Mouse (Mus musculus): Measurements from ENCODE around the gene Dclre1b. TPM values are rescaled to one million over a fixed set of nuclear protein-coding genes. Genes with fewer than 3 reads are reported as not detected.
"Not testable (repeated sequence)": the region's sequence is repeated elsewhere in the genome, so short reads cannot be mapped to it uniquely, and the experiment has no call there.

Gene Dclre1b
- total and polyA plus RNA-seq, 3 experiments, result 6.9 to 12.0 (median 10.7) TPM

DNA sequence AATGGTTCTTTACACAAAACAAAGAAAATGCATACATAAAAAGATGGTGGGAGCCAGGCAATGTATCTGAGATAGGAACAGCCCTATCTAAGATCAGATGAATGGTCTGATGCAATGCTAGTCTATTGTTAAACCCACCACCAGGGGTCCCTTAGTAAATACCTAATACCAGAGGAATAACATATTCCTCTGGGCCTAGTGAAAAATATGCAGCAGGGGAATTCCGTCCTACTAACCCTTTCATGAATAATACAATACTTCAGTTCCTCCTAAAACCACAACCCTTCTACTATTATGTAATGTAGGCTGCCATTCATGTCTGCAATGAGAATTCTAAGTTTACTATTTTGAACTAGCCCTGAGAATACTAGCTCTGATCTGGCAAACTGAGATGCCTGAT is 21.4 kb upstream of the Dclre1b start:
- not testable (repeated sequence) for H3K27ac ChIP-seq

DNA sequence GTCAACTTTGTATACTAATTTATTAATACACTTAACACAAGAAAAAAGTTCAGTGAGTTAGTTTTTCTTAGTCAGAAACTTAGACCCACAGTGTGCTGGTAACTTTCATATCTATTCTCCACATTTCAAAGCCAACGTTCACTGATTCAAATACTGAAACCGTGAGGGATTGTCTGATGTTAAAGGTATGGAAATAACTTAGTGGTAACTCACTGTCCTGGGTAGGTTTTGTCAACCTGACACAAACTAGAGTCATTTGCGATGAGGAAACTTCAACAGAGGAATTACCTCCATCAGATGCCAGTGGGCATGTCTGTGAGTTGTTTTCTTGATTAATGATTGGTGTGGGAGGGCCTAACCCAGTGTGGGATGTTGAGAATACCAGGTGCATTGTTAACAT is 19.8 kb upstream of the Dclre1b start:
- Histone ChIP-seq H3K79me2 (replicated peaks; ENCODE audit: control insufficient read depth, insufficient read depth, low read length) (no peaks in the 10 kb centered on the region), H3K9ac (ENCODE audit: low read depth, low read length) (no peak overlapping the region), H3K27me3 (ENCODE audit: control insufficient read depth, insufficient read depth, low read length) (no peaks in the 10 kb centered on the region), H3K27ac (no peak overlapping the region), H3K4me3 (no peak overlapping the region), H3K36me3 (ENCODE audit: control insufficient read depth, insufficient read depth, low read length) (no peaks in the 10 kb centered on the region), H3K4me1 (ENCODE audit: control insufficient read depth, insufficient read depth, low read length) (no peaks in the 10 kb centered on the region)
- 90% methylated on average over 3 of the region's 3 CpGs for WGBS
- intact Hi-C loops (cut with DNase I), result no loop called here
- TF ChIP-seq EP300 (IDR thresholded peaks at IDR 0.05; ENCODE audit: insufficient read depth, low read depth, low read length) (no peak), POLR2A (IDR thresholded peaks at IDR 0.05; ENCODE audit: insufficient read depth, low read depth, low read length) (no peak), CTCF (IDR thresholded peaks at IDR 0.05) (no peak)
- DNase-seq, result no peak

More for the DNA sequence above, 21.4 kb upstream of the Dclre1b start:
- WGBS, result 62% methylated on average over 1 of the region's 1 CpGs
- intact Hi-C loops (cut with DNase I); H3K4me1 ChIP-seq (ENCODE audit: control insufficient read depth, insufficient read depth, low read length); H3K36me3 ChIP-seq (ENCODE audit: control insufficient read depth, insufficient read depth, low read length); H3K79me2 ChIP-seq (replicated peaks; ENCODE audit: control insufficient read depth, insufficient read depth, low read length); H3K27me3 ChIP-seq (ENCODE audit: control insufficient read depth, insufficient read depth, low read length); H3K9ac ChIP-seq (ENCODE audit: low read depth, low read length); DNase-seq; H3K4me3 ChIP-seq: not testable (repeated sequence)
- TF ChIP-seq CTCF (IDR thresholded peaks at IDR 0.05), result 0 out of 2 replicates have a peak, but pooled peaks have one; percentile 15

DNA sequence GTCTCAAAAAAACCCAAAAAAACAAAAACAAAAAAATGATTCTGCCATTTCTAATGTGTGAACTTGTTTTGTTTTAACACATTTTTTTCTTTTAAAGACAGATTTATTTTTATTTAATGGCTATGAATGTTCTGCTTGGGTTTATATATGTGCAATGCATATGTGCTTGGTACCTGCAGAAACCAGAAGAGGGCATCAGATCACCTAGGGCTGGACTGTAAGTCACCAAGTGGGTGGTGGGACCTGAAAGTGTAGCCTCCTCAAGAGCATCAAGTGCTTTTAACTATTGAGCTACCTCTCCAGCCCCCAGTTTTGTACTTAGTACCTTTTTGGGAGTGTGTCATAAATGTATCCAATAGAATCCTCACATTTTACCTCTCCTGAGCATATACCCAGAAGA is 18.3 kb upstream of the Dclre1b start:
- intact Hi-C loops (cut with DNase I), result no loop called here
- no peak for TF ChIP-seq EP300 (IDR thresholded peaks at IDR 0.05; ENCODE audit: insufficient read depth, low read depth, low read length)
- TF ChIP-seq POLR2A (IDR thresholded peaks at IDR 0.05; ENCODE audit: insufficient read depth, low read depth, low read length), result no peak
- peak; percentile 33; the same call in 1 of the 2 replicates for TF ChIP-seq CTCF (IDR thresholded peaks at IDR 0.05)
- Histone ChIP-seq H3K36me3 (ENCODE audit: control insufficient read depth, insufficient read depth, low read length) (no peaks in the 10 kb centered on the region), H3K79me2 (replicated peaks; ENCODE audit: control insufficient read depth, insufficient read depth, low read length) (no peaks in the 10 kb centered on the region), H3K9ac (ENCODE audit: low read depth, low read length) (no peak overlapping the region), H3K4me3 (no peak overlapping the region), H3K27ac (no peak overlapping the region), H3K4me1 (ENCODE audit: control insufficient read depth, insufficient read depth, low read length) (no peaks in the 10 kb centered on the region), H3K27me3 (ENCODE audit: control insufficient read depth, insufficient read depth, low read length) (no peaks in the 10 kb centered on the region)
- DNase-seq, result no peak

DNA sequence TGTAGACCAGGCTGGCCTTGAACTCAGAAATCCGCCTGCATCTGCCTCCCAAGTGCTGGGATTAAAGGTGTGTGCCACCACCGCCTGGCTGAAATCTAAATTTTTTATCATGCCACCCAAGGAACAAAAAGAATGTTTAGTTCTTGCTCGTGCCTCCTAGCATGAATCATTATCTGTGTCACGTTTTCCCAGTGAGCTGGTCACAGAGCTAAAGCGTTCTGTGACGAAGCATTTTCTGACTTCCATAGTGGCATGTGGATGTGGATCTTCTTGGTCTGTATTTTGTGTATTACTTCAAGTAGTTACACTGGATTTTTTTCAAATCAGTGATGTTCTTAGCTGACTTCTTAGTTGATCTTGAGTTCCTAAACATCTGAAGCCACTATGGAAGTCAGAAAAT is 1.7 kb upstream of the Dclre1b start:
- TF ChIP-seq EP300 (IDR thresholded peaks at IDR 0.05; ENCODE audit: insufficient read depth, low read depth, low read length) (no peak), POLR2A (IDR thresholded peaks at IDR 0.05; ENCODE audit: insufficient read depth, low read depth, low read length) (no peak), CTCF (IDR thresholded peaks at IDR 0.05) (no peak)
- H3K36me3 ChIP-seq (ENCODE audit: control insufficient read depth, insufficient read depth, low read length), result peaks cover 7% of the 10 kb centered on the region
- no peaks in the 10 kb centered on the region; the same call in 1 of the 2 replicates for H3K4me1 ChIP-seq (ENCODE audit: control insufficient read depth, insufficient read depth, low read length)
- H3K27me3 ChIP-seq (ENCODE audit: control insufficient read depth, insufficient read depth, low read length), result no peaks in the 10 kb centered on the region
- H3K27ac ChIP-seq, result no peak overlapping the region
- intact Hi-C loops (cut with DNase I), result loop anchor here (5.0 kb wide), 2 partner anchors 76 to 419 kb away; no protein-coding TSS in a partner anchor
- no peak overlapping the region for H3K4me3 ChIP-seq
- no peak overlapping the region for H3K9ac ChIP-seq (ENCODE audit: low read depth, low read length)
- DNase-seq, result no peak
- WGBS, result 88% methylated on average over 6 of the region's 6 CpGs
- H3K79me2 ChIP-seq (replicated peaks; ENCODE audit: control insufficient read depth, insufficient read depth, low read length), result peaks cover 1% of the 10 kb centered on the region; the same call in 1 of the 2 replicates

DNA sequence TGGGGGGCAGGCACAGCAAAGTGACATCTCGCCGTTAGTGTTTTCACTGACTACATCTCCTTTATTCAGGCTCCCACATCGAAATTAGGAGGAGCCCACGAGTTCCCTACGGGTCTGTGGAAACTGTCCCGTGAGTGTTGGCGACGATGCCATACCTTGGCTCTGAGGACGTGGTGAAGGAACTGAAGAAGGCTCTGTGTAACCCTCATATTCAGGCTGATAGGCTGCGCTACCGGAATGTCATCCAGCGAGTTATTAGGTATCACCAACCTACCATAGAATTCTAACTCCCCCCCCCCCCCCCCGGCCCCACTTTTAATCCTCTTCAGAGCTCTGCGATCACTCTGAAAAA is 531 bp upstream of the Dclre1b start:
- intact Hi-C loops (cut with DNase I), result loop anchor here (1.0 to 5.0 kb wide), 5 partner anchors 18 to 417 kb away; partner anchors contain the start of genes Gm10964, Hipk1 and Olfml3
- peaks cover 9% of the 10 kb centered on the region for H3K36me3 ChIP-seq (ENCODE audit: control insufficient read depth, insufficient read depth, low read length)
- 2% methylated on average over 14 of the region's 14 CpGs for WGBS
- H3K27ac ChIP-seq, result peak overlapping the region; percentile 98
- H3K79me2 ChIP-seq (replicated peaks; ENCODE audit: control insufficient read depth, insufficient read depth, low read length), result peaks cover 1% of the 10 kb centered on the region; the same call in 1 of the 2 replicates
- no peak for DNase-seq
- TF ChIP-seq CTCF (IDR thresholded peaks at IDR 0.05) (no peak), POLR2A (IDR thresholded peaks at IDR 0.05; ENCODE audit: insufficient read depth, low read depth, low read length) (no peak), EP300 (IDR thresholded peaks at IDR 0.05; ENCODE audit: insufficient read depth, low read depth, low read length) (0 out of 2 replicates have a peak, but pooled peaks have one; percentile 5)
- H3K4me3 ChIP-seq, result peak overlapping the region; percentile 74
- no peaks in the 10 kb centered on the region; the same call in 1 of the 2 replicates for H3K4me1 ChIP-seq (ENCODE audit: control insufficient read depth, insufficient read depth, low read length)
- H3K27me3 ChIP-seq (ENCODE audit: control insufficient read depth, insufficient read depth, low read length), result no peaks in the 10 kb centered on the region
- H3K9ac ChIP-seq (ENCODE audit: low read depth, low read length), result peak overlapping the region; percentile 92

DNA sequence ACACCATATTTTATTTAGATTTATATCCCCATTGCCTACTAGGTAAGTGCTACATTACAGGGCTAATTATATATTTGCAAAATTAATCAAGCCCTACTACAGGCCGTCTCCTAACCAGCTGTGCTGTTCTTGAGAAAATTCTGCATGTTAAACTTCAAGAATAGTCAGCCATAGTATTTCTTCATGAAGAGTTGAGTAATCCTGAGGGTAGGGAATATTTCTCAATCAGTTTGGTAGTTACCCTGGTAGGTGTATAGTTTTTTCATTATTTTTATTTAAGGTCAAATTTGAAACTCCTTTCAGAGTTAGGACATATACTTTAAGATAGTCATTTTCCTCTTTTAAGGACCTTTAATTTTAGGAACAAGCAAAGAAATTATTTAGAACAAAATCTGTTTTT is 3.6 kb downstream of the Dclre1b start:
- H3K9ac ChIP-seq (ENCODE audit: low read depth, low read length), result no peak overlapping the region
- WGBS, result 98% methylated on average over 1 of the region's 1 CpGs
- H3K36me3 ChIP-seq (ENCODE audit: control insufficient read depth, insufficient read depth, low read length), result peaks cover 26% of the 10 kb centered on the region
- H3K4me1 ChIP-seq (ENCODE audit: control insufficient read depth, insufficient read depth, low read length), result peaks cover 20% of the 10 kb centered on the region
- DNase-seq, result no peak
- H3K4me3 ChIP-seq, result no peak overlapping the region
- H3K79me2 ChIP-seq (replicated peaks; ENCODE audit: control insufficient read depth, insufficient read depth, low read length), result no peaks in the 10 kb centered on the region
- TF ChIP-seq POLR2A (IDR thresholded peaks at IDR 0.05; ENCODE audit: insufficient read depth, low read depth, low read length), result no peak
- TF ChIP-seq CTCF (IDR thresholded peaks at IDR 0.05), result no peak
- no peak for TF ChIP-seq EP300 (IDR thresholded peaks at IDR 0.05; ENCODE audit: insufficient read depth, low read depth, low read length)
- H3K27ac ChIP-seq, result no peak overlapping the region
- intact Hi-C loops (cut with DNase I), result no loop called here
- no peaks in the 10 kb centered on the region for H3K27me3 ChIP-seq (ENCODE audit: control insufficient read depth, insufficient read depth, low read length)

All from heart, adult 2 months (tissue).